Mouse (Mus musculus): ENCODE results near the gene Tcf12. TPM values are rescaled to one million over a fixed set of nuclear protein-coding genes. Genes with fewer than 3 reads are reported as not detected.

The Tcf12 gene
- total and polyA plus RNA-seq, 3 experiments = 41.4 to 42.3 (median 41.7) TPM

GRCm38 (mm10) chr9:71799598-71799997 is 312.1 kb downstream of the Tcf12 start:
- Histone ChIP-seq H3K27ac (ENCODE audit: insufficient read depth, low read depth) (no peak overlapping the region), H3K27me3 (replicated peaks) (peaks cover 2% of the 10 kb centered on the region), H3K9ac (ENCODE audit: insufficient read depth, low read depth) (no peak overlapping the region), H3K4me1 (ENCODE audit: control insufficient read depth in 1 of 2, insufficient read depth in 2 of 2) (no peaks in the 10 kb centered on the region), H3K9me3 (replicated peaks; ENCODE audit: low read length) (no peaks in the 10 kb centered on the region), H3K36me3 (replicated peaks in 1 of 2; ENCODE audit: control insufficient read depth in 1 of 2, insufficient read depth in 1 of 2, low read length in 1 of 2) (no peaks in the 10 kb centered on the region), H3K4me3 (replicated peaks in 1 of 3; ENCODE audit: low read depth in 2 of 3, low read length in 2 of 3, poor library complexity in 1 of 3) (no peak overlapping the region), H3K4me2 (ENCODE audit: insufficient read depth, low read depth, poor library complexity, severe bottlenecking) (no peak overlapping the region), H3K79me2 (replicated peaks; ENCODE audit: control insufficient read depth, extremely low read depth, insufficient read depth, poor library complexity, severe bottlenecking) (no peaks in the 10 kb centered on the region)
- no peak for DNase-seq (ENCODE audit: extremely low read depth)
- in situ Hi-C loops (cut with MboI; ENCODE audit: low pct_ligation_motif_present, low pct_unique_long_range_greater_than_20kb, low sequenced_read_pairs) (no loop called here), dilution Hi-C loops (cut with MboI; ENCODE audit: extremely low pct_ligation_motif_present, extremely low pct_unique_long_range_greater_than_20kb, low sequenced_read_pairs) (no loop called here)
- TF ChIP-seq NELFE (IDR thresholded peaks at IDR 0.05; ENCODE audit: low read depth, low read length) (no peak), RAD21 (IDR thresholded peaks at IDR 0.05; ENCODE audit: low read depth, low read length) (no peak), SIN3A (IDR thresholded peaks at IDR 0.05; ENCODE audit: low read length) (no peak), E2F4 (IDR thresholded peaks at IDR 0.05; ENCODE audit: insufficient replicate concordance, low read depth, low read length) (no peak), SMC3 (IDR thresholded peaks at IDR 0.05; ENCODE audit: low read depth, low read length) (no peak), NRF1 (IDR thresholded peaks at IDR 0.05; ENCODE audit: low read depth, low read length) (no peak), POLR2AphosphoS2 (IDR thresholded peaks at IDR 0.05; ENCODE audit: low read depth, low read length) (no peak)

GRCm38 (mm10) chr9:71798176-71798575 is 313.5 kb downstream of the Tcf12 start:
- Histone ChIP-seq H3K36me3 (replicated peaks in 1 of 2; ENCODE audit: control insufficient read depth in 1 of 2, insufficient read depth in 1 of 2, low read length in 1 of 2) (no peaks in the 10 kb centered on the region), H3K27me3 (replicated peaks) (peaks cover 2% of the 10 kb centered on the region), H3K79me2 (replicated peaks; ENCODE audit: control insufficient read depth, extremely low read depth, insufficient read depth, poor library complexity, severe bottlenecking) (no peaks in the 10 kb centered on the region), H3K4me1 (ENCODE audit: control insufficient read depth in 1 of 2, insufficient read depth in 2 of 2) (no peaks in the 10 kb centered on the region), H3K4me2 (ENCODE audit: insufficient read depth, low read depth, poor library complexity, severe bottlenecking) (no peak overlapping the region), H3K27ac (ENCODE audit: insufficient read depth, low read depth) (no peak overlapping the region), H3K4me3 (replicated peaks in 1 of 3; ENCODE audit: low read depth in 2 of 3, low read length in 2 of 3, poor library complexity in 1 of 3) (no peak overlapping the region), H3K9ac (ENCODE audit: insufficient read depth, low read depth) (no peak overlapping the region), H3K9me3 (replicated peaks; ENCODE audit: low read length) (no peaks in the 10 kb centered on the region)
- in situ Hi-C loops (cut with MboI; ENCODE audit: low pct_ligation_motif_present, low pct_unique_long_range_greater_than_20kb, low sequenced_read_pairs) (no loop called here), dilution Hi-C loops (cut with MboI; ENCODE audit: extremely low pct_ligation_motif_present, extremely low pct_unique_long_range_greater_than_20kb, low sequenced_read_pairs) (no loop called here)
- TF ChIP-seq ZNF384 (IDR thresholded peaks at IDR 0.05; ENCODE audit: low read depth, low read length) (no peak), BHLHE40 (IDR thresholded peaks at IDR 0.05; ENCODE audit: low read depth, low read length) (no peak), GABPA (IDR thresholded peaks at IDR 0.05; ENCODE audit: insufficient replicate concordance, low read depth, low read length) (no peak), ZMIZ1 (IDR thresholded peaks at IDR 0.05; ENCODE audit: low read depth, low read length) (no peak), ZC3H11A (IDR thresholded peaks at IDR 0.05; ENCODE audit: low read depth, low read length) (no peak), ELF1 (IDR thresholded peaks at IDR 0.05; ENCODE audit: low read depth, low read length) (no peak), NELFE (IDR thresholded peaks at IDR 0.05; ENCODE audit: low read depth, low read length) (no peak), TBP (conservative IDR thresholded peaks at IDR 0.05; ENCODE audit: low read depth, low read length) (no peak), KAT2A (IDR thresholded peaks at IDR 0.05; ENCODE audit: insufficient replicate concordance, low read length) (no peak), ETS1 (conservative IDR thresholded peaks at IDR 0.05; ENCODE audit: low read depth, low read length) (no peak), ZKSCAN1 (IDR thresholded peaks at IDR 0.05; ENCODE audit: borderline replicate concordance, low read depth, low read length) (no peak), MEF2A (IDR thresholded peaks at IDR 0.05; ENCODE audit: borderline replicate concordance, low read depth, low read length) (no peak), MAFK (IDR thresholded peaks at IDR 0.05; ENCODE audit: insufficient replicate concordance, low read length) (no peak), SMC3 (IDR thresholded peaks at IDR 0.05; ENCODE audit: low read depth, low read length) (no peak), TCF12 (IDR thresholded peaks at IDR 0.05; ENCODE audit: low read depth, low read length) (no peak), EP300 (IDR thresholded peaks at IDR 0.05; ENCODE audit: low read length) (no peak)
- DNase-seq (ENCODE audit: extremely low read depth) = no peak

Other genes with a start within 250 kb of the Tcf12 start
- gene Zfp280d, start 163.0 kb upstream of the Tcf12 start, total RNA-seq (2012; rRNA removed) = 22.3 and 22.7 TPM in 2 replicates
- 35.8 and 40.2 TPM in 2 replicates for gene Zfp280d, start 163.0 kb upstream of the Tcf12 start, total RNA-seq (2014; rRNA removed)
- gene Zfp280d, start 163.0 kb upstream of the Tcf12 start, polyA plus RNA-seq (2012; ENCODE audit: insufficient read length, low read depth) = 19.7 and 26.0 TPM in 2 replicates

All from CH12.LX (cell line).